In the genomic region with DNA sequence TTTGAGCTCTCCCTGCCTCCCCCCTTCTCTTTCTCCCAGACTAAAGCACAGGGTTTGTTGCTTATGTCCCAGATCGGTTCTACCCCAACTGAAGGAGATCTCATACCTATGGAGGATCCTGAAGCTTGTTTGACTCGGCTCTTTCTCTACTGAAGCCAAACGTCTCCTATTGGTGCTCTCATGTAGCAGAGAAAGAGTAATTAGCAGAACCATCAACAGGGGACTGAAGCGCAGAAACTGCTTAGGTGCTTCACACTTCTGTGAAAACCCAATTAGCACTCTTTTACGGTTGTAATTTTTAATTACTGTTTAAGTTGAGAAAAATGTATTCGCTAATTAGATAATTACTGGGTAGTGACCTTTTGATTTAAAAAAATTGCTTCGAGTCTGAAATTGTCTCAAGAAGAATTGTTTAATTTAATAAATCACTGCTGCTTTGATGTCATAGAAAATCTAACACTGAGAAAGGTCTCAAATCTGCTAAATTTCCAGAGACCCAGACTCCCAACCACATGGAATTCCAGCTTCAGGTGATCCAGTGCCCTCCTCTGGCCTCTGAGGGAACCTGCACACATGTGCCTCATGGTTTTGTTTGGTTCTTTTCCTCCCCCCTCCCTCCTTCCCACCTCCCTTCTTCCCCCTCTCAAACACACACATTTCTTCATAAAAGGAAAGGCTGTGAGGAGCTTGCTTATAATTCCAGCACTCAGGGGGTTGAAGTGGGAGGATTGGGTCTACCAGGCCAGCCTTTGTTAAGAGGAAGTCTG, we compare ENCODE assay signal across 22 mouse cellular contexts. TPM values are rescaled to one million over a fixed set of nuclear protein-coding genes. Genes with fewer than 3 reads are reported as not detected.
A peak's percentile ranks its signal among the peaks of the same experiment; 100 is the strongest.
DNase-seq lines count a peak whose midpoint lies in the region; ATAC-seq and TF ChIP-seq lines count a peak whose summit lies in the region.
"Had no signal": no experiment of that assay in that cellular context is flagged by ENCODE, and none has a peak within 500 bp of the region (broad histone marks: within the 10 kb centered on the region; RNA-seq: fewer than 3 reads in every experiment).

No protein-coding gene starts in this region.

- no peak overlapping the region for H3K4me3 ChIP-seq in heart, adult 2 months
- H3K4me3 ChIP-seq in layer of hippocampus, adult 2 months, result no peak overlapping the region
- H3K4me3 ChIP-seq in ES-Bruce4 (ENCODE audit: low read depth, low read length), result no peak overlapping the region
- no peak overlapping the region for H3K4me3 ChIP-seq in neural tube, embryonic 14.5 days (ENCODE audit: low read depth, low read length)
- H3K4me3 ChIP-seq: embryonic facial prominence, embryonic 12.5 days; forebrain, embryonic 15.5 days; heart, embryonic 12.5 days; liver, embryonic 15.5 days; midbrain, embryonic 13.5 days; myocyte had no signal

- no peak overlapping the region for H3K9ac ChIP-seq in heart, adult 2 months (ENCODE audit: low read depth, low read length)
- no peak overlapping the region for H3K9ac ChIP-seq in ES-Bruce4 (ENCODE audit: low read depth, poor library complexity, severe bottlenecking)
- no peak overlapping the region for H3K9ac ChIP-seq in neural tube, embryonic 14.5 days (replicated peaks; ENCODE audit: low read depth, low read length)
- H3K9ac ChIP-seq: embryonic facial prominence, embryonic 12.5 days; forebrain, embryonic 15.5 days; heart, embryonic 12.5 days; liver, embryonic 15.5 days; midbrain, embryonic 13.5 days had no signal

- H3K79me2 ChIP-seq in heart, adult 2 months (replicated peaks; ENCODE audit: control insufficient read depth, insufficient read depth, low read length), result no peaks in the 10 kb centered on the region

- H3K36me3 ChIP-seq in heart, adult 2 months (ENCODE audit: control insufficient read depth, insufficient read depth, low read length), result no peaks in the 10 kb centered on the region
- H3K36me3 ChIP-seq in ES-Bruce4 (ENCODE audit: control insufficient read depth, insufficient read depth, low read length, poor library complexity, severe bottlenecking), result no peaks in the 10 kb centered on the region
- no peaks in the 10 kb centered on the region for H3K36me3 ChIP-seq in neural tube, embryonic 14.5 days (ENCODE audit: control insufficient read depth, insufficient read depth, low read length)
- H3K36me3 ChIP-seq: embryonic facial prominence, embryonic 12.5 days; forebrain, embryonic 15.5 days; heart, embryonic 12.5 days; liver, embryonic 15.5 days; midbrain, embryonic 13.5 days had no signal

- H3K27me3 ChIP-seq in heart, adult 2 months (ENCODE audit: control insufficient read depth, insufficient read depth, low read length), result no peaks in the 10 kb centered on the region
- H3K27me3 ChIP-seq in ES-Bruce4 (ENCODE audit: control insufficient read depth, insufficient read depth, low read length, poor library complexity, severe bottlenecking), result no peaks in the 10 kb centered on the region
- H3K27me3 ChIP-seq in neural tube, embryonic 14.5 days (ENCODE audit: control insufficient read depth, insufficient read depth, low read length), result no peaks in the 10 kb centered on the region
- H3K27me3 ChIP-seq: embryonic facial prominence, embryonic 12.5 days; forebrain, embryonic 15.5 days; heart, embryonic 12.5 days; liver, embryonic 15.5 days; midbrain, embryonic 13.5 days had no signal

- no peak for DNase-seq in heart, adult 2 months
- no peak for DNase-seq in heart, adult 9 months (ENCODE audit: low spot score in 2 of 2)
- no peak for DNase-seq in layer of hippocampus, adult 2 months (ENCODE audit: low spot score in 2 of 2)
- DNase-seq in layer of hippocampus, adult 9-10 months (ENCODE audit: low spot score), result no peak
- no peak for DNase-seq in spleen, postnatal 10 days (ENCODE audit: low spot score in 2 of 2)
- DNase-seq: adrenal gland, adult 8-10 months; cerebellum, adult 9-11 months; gastrocnemius, postnatal 36 days; heart, postnatal 14 days; kidney, adult 9 months; lung, postnatal 14 days; retina, postnatal 1 day; right cerebral cortex, postnatal 4 days; thymus, postnatal 14 days had no signal

- whole genome bisulfite sequencing in heart, adult 2 months, result 96% methylated on average over 7 of the region's 7 CpGs
- 66% methylated on average over 7 of the region's 7 CpGs for WGBS in neural tube, embryonic 14.5 days

- TF ChIP-seq POLR2A in heart, adult 2 months (IDR thresholded peaks at IDR 0.05; ENCODE audit: insufficient read depth, low read depth, low read length), result no peak
- TF ChIP-seq POLR2A in ES-Bruce4 (IDR thresholded peaks at IDR 0.05; ENCODE audit: insufficient read depth, low read length), result no peak

- peak; percentile 34; the same call in 1 of the 2 replicates for ATAC-seq in neural tube, embryonic 14.5 days (ENCODE audit: low read depth)
- ATAC-seq: forebrain, embryonic 15.5 days; midbrain, embryonic 13.5 days had no signal

- H3K9me3 ChIP-seq in ES-Bruce4 (replicated peaks; ENCODE audit: control insufficient read depth, insufficient read depth, low read length, poor library complexity, severe bottlenecking), result no peaks in the 10 kb centered on the region
- no peaks in the 10 kb centered on the region for H3K9me3 ChIP-seq in neural tube, embryonic 14.5 days (ENCODE audit: control insufficient read depth, low read length)
- H3K9me3 ChIP-seq: embryonic facial prominence, embryonic 12.5 days; forebrain, embryonic 15.5 days; heart, embryonic 12.5 days; liver, embryonic 15.5 days; midbrain, embryonic 13.5 days had no signal

- intact Hi-C loops in heart, adult 2 months (cut with DNase I), result no loop called here

- no peak for TF ChIP-seq EP300 in heart, adult 2 months (IDR thresholded peaks at IDR 0.05; ENCODE audit: insufficient read depth, low read depth, low read length)
- no peak for TF ChIP-seq EP300 in ES-Bruce4 (IDR thresholded peaks at IDR 0.05; ENCODE audit: insufficient read depth, low read depth, low read length)

- H3K27ac ChIP-seq in heart, adult 2 months, result no peak overlapping the region
- H3K27ac ChIP-seq in layer of hippocampus, adult 2 months, result no peak overlapping the region
- H3K27ac ChIP-seq in ES-Bruce4 (ENCODE audit: insufficient read depth, low read length), result no peak overlapping the region
- H3K27ac ChIP-seq in neural tube, embryonic 14.5 days (ENCODE audit: low read depth, low read length), result no peak overlapping the region
- H3K27ac ChIP-seq: embryonic facial prominence, embryonic 12.5 days; forebrain, embryonic 15.5 days; liver, embryonic 15.5 days; midbrain, embryonic 13.5 days had no signal

- peaks cover 9% of the 10 kb centered on the region for H3K4me1 ChIP-seq in heart, adult 2 months (ENCODE audit: control insufficient read depth, insufficient read depth, low read length)
- H3K4me1 ChIP-seq in ES-Bruce4 (ENCODE audit: control insufficient read depth, insufficient read depth, low read length), result no peaks in the 10 kb centered on the region
- H3K4me1 ChIP-seq in neural tube, embryonic 14.5 days (ENCODE audit: control insufficient read depth, insufficient read depth, low read length), result no peaks in the 10 kb centered on the region
- H3K4me1 ChIP-seq: forebrain, embryonic 15.5 days; liver, embryonic 15.5 days; midbrain, embryonic 13.5 days had no signal

- TF ChIP-seq CTCF in heart, adult 2 months (IDR thresholded peaks at IDR 0.05), result 0 out of 2 replicates have a peak, but pooled peaks have one; percentile 6
- TF ChIP-seq CTCF in layer of hippocampus, adult 2 months (conservative IDR thresholded peaks at IDR 0.05), result peak; percentile 42
- TF ChIP-seq CTCF in ES-Bruce4 (IDR thresholded peaks at IDR 0.05; ENCODE audit: low read depth, low read length), result peak; percentile 38

- H3K4me2 ChIP-seq in neural tube, embryonic 14.5 days (ENCODE audit: low read depth, low read length), result no peak overlapping the region
- H3K4me2 ChIP-seq: embryonic facial prominence, embryonic 12.5 days; forebrain, embryonic 15.5 days; heart, embryonic 12.5 days; liver, embryonic 15.5 days; midbrain, embryonic 13.5 days had no signal

RNA-seq across cellular contexts. Expression of a gene that starts 54.5 kb away (rescaled TPM):
- 1 to 10 TPM; 4.6 to 5.7 TPM for total RNA-seq in heart, adult 2 months (2021)
- 9.6 and 14.6 TPM in 2 replicates for polyA plus RNA-seq in heart, adult 2 months (2012; rRNA removed)
- 10 to 100 TPM; 87.0 to 95.3 TPM for total RNA-seq in layer of hippocampus, adult 2 months (2021)
- 1.3 and 1.7 TPM in 2 replicates for polyA plus RNA-seq in ES-Bruce4 (2011; ENCODE audit: insufficient read depth, insufficient read length, low read depth, missing spikeins)
- 10.3 and 11.3 TPM in 2 replicates for polyA plus RNA-seq in neural tube, embryonic 14.5 days (2014; fragmentation: Nextera tagmentation; extraction: Ambion mirVana)
